Mouse (Mus musculus): ENCODE data around the gene Basp1. TPM values are rescaled to one million over a fixed set of nuclear protein-coding genes. Genes with fewer than 3 reads are reported as not detected.

Gene Basp1
- polyA plus RNA-seq, 1 experiment = 795 TPM

GRCm38 (mm10) chr15:25414747-25415119 is 1.2 kb upstream of the Basp1 start:
- TF ChIP-seq CTCF (IDR thresholded peaks at IDR 0.05; ENCODE audit: borderline replicate concordance, extremely low read depth, insufficient read depth, insufficient read length) (peak; percentile 95), POLR2A (IDR thresholded peaks at IDR 0.05; ENCODE audit: borderline replicate concordance, extremely low read depth, insufficient read depth, insufficient read length, poor library complexity, severe bottlenecking) (no peak)
- DNase-seq (ENCODE audit: low read depth) = peak; percentile 98

- peak; percentile 89 for DNase-seq (ENCODE audit: low read depth)
- TF ChIP-seq POLR2A (IDR thresholded peaks at IDR 0.05; ENCODE audit: borderline replicate concordance, extremely low read depth, insufficient read depth, insufficient read length, poor library complexity, severe bottlenecking) = no peak
- TF ChIP-seq CTCF (IDR thresholded peaks at IDR 0.05; ENCODE audit: borderline replicate concordance, extremely low read depth, insufficient read depth, insufficient read length) = 0 out of 2 replicates have a peak, but pooled peaks have one; percentile 1
These were observed 615 bp upstream of the Basp1 start for GRCm38 (mm10) chr15:25414011-25414746.

GRCm38 (mm10) chr15:25412761-25413261 is 753 bp downstream of the Basp1 start:
- TF ChIP-seq CTCF (IDR thresholded peaks at IDR 0.05; ENCODE audit: borderline replicate concordance, extremely low read depth, insufficient read depth, insufficient read length) = no peak
- no peak for TF ChIP-seq POLR2A (IDR thresholded peaks at IDR 0.05; ENCODE audit: borderline replicate concordance, extremely low read depth, insufficient read depth, insufficient read length, poor library complexity, severe bottlenecking)
- DNase-seq (ENCODE audit: low read depth) = peak; percentile 79

GRCm38 (mm10) chr15:25412171-25412641 is 1.4 kb downstream of the Basp1 start:
- DNase-seq (ENCODE audit: low read depth) = peak; percentile 97
- TF ChIP-seq POLR2A (IDR thresholded peaks at IDR 0.05; ENCODE audit: borderline replicate concordance, extremely low read depth, insufficient read depth, insufficient read length, poor library complexity, severe bottlenecking) (peak; percentile 36; the same call in 1 of the 2 replicates), CTCF (IDR thresholded peaks at IDR 0.05; ENCODE audit: borderline replicate concordance, extremely low read depth, insufficient read depth, insufficient read length) (no peak)

- peak; percentile 78 for DNase-seq (ENCODE audit: low read depth)
- TF ChIP-seq POLR2A (IDR thresholded peaks at IDR 0.05; ENCODE audit: borderline replicate concordance, extremely low read depth, insufficient read depth, insufficient read length, poor library complexity, severe bottlenecking) = no peak
- no peak for TF ChIP-seq CTCF (IDR thresholded peaks at IDR 0.05; ENCODE audit: borderline replicate concordance, extremely low read depth, insufficient read depth, insufficient read length)
These were observed 2.1 kb downstream of the Basp1 start for GRCm38 (mm10) chr15:25411461-25411860.

- no peak for TF ChIP-seq POLR2A (IDR thresholded peaks at IDR 0.05; ENCODE audit: borderline replicate concordance, extremely low read depth, insufficient read depth, insufficient read length, poor library complexity, severe bottlenecking)
- TF ChIP-seq CTCF (IDR thresholded peaks at IDR 0.05; ENCODE audit: borderline replicate concordance, extremely low read depth, insufficient read depth, insufficient read length) = no peak
These were observed 7.6 kb downstream of the Basp1 start for GRCm38 (mm10) chr15:25405926-25406325.

GRCm38 (mm10) chr15:25403879-25404278 is 9.7 kb downstream of the Basp1 start:
- DNase-seq (ENCODE audit: low read depth) = no peak
- TF ChIP-seq POLR2A (IDR thresholded peaks at IDR 0.05; ENCODE audit: borderline replicate concordance, extremely low read depth, insufficient read depth, insufficient read length, poor library complexity, severe bottlenecking) = no peak

More at GRCm38 (mm10) chr15:25405926-25406325, 7.6 kb downstream of the Basp1 start:
- no peak for DNase-seq (ENCODE audit: low read depth)

- TF ChIP-seq CTCF (IDR thresholded peaks at IDR 0.05; ENCODE audit: borderline replicate concordance, extremely low read depth, insufficient read depth, insufficient read length) = no peak
- no peak for TF ChIP-seq POLR2A (IDR thresholded peaks at IDR 0.05; ENCODE audit: borderline replicate concordance, extremely low read depth, insufficient read depth, insufficient read length, poor library complexity, severe bottlenecking)
- no peak for DNase-seq (ENCODE audit: low read depth)
These were observed 11.6 kb downstream of the Basp1 start for GRCm38 (mm10) chr15:25402001-25402400.

GRCm38 (mm10) chr15:25400276-25400675 is 13.3 kb downstream of the Basp1 start:
- TF ChIP-seq CTCF (IDR thresholded peaks at IDR 0.05; ENCODE audit: borderline replicate concordance, extremely low read depth, insufficient read depth, insufficient read length) (no peak), POLR2A (IDR thresholded peaks at IDR 0.05; ENCODE audit: borderline replicate concordance, extremely low read depth, insufficient read depth, insufficient read length, poor library complexity, severe bottlenecking) (no peak)
- DNase-seq (ENCODE audit: low read depth) = no peak

GRCm38 (mm10) chr15:25395912-25396590 is 17.5 kb downstream of the Basp1 start:
- no peak for TF ChIP-seq CTCF (IDR thresholded peaks at IDR 0.05; ENCODE audit: borderline replicate concordance, extremely low read depth, insufficient read depth, insufficient read length)
- no peak for TF ChIP-seq POLR2A (IDR thresholded peaks at IDR 0.05; ENCODE audit: borderline replicate concordance, extremely low read depth, insufficient read depth, insufficient read length, poor library complexity, severe bottlenecking)

GRCm38 (mm10) chr15:25392525-25393099 is 21.0 kb downstream of the Basp1 start:
- no peak for TF ChIP-seq CTCF (IDR thresholded peaks at IDR 0.05; ENCODE audit: borderline replicate concordance, extremely low read depth, insufficient read depth, insufficient read length)
- no peak for TF ChIP-seq POLR2A (IDR thresholded peaks at IDR 0.05; ENCODE audit: borderline replicate concordance, extremely low read depth, insufficient read depth, insufficient read length, poor library complexity, severe bottlenecking)

More at GRCm38 (mm10) chr15:25395912-25396590, 17.5 kb downstream of the Basp1 start:
- DNase-seq (ENCODE audit: low read depth) = no peak

More at GRCm38 (mm10) chr15:25392525-25393099, 21.0 kb downstream of the Basp1 start:
- no peak for DNase-seq (ENCODE audit: low read depth)

Measured in brain, embryonic 14.5 days (tissue).